Mouse (Mus musculus): ENCODE measurements around the gene Sipa1. TPM values are rescaled to one million over a fixed set of nuclear protein-coding genes. Genes with fewer than 3 reads are reported as not detected.

Gene Sipa1
- total RNA-seq, 4 experiments from 2014 or later: 14.9 to 23.5 (median 17.8) TPM

DNA sequence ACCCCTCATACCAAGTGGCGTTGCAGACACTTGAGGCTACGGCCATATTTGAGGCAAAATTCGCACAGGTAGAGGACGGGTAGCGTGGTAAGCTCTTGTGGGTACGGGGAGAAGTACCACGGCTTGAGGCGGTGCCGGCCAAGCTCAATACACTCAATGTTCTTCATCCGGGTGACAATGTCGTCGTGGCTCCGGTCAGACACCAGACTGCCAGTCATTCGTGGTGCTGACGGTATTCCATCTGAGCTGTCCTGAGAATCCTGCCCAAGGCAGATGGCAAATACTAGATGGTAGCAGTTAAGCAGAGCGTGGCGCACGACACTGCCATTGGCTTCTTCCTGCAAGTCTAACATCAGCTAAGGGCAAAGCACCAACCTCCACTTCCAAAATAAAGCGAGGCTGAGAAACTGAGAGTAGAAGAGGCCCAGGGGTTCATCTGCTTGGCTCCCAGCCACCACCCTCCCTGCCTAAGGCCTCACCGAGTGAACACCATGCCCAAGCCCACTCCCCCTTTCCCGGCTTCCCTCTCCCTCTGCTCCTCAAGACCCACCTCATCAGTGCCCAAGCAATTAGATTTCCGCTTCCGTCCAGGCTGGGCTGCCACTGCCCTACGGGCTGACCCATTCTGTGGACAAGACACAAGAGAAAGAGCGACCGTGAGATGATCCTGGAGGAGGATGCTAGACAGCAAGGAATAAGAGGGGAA lies 55.6 kb downstream of the Sipa1 start:
- no peak for DNase-seq (ENCODE audit: low spot score)

DNA sequence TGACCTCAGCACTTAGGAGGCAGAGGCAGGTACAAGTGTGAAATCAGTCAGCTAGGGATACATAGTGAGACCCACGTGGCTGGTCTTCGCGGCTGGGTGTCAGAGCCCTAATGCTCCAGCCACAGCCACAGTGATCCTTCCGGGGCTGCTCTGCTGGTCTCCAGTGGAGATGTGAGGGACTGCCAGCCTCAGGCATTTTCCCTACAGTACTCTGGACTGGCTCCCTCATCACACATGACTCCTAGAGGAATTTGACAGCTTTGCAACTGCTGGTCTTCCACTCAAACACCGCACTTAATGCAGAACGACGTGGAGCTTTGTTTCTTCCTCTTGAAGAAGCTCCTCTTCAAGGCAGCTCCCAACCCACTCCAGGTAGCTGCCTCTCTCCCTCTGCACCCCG lies 57.3 kb downstream of the Sipa1 start:
- DNase-seq (ENCODE audit: low spot score): no peak

DNA sequence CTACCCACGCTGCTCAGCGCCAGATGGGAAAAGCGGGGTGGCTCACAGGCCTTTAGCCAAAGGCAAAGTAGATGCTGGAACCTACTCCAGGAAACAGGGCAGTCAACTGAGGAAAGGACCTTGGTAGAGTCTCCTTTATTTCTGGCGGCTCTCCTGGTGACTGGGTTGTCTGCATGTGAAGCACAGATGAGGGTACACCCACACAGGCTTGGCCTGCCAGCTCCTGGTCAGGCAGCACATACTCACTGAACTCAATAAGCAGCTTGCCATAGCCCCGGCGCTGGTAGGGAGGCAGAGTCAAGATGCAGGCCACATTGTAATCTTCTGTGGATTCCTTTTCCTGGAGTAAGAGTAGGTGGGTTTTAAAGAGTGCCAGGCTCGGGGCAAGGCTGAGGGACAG lies 58.4 kb downstream of the Sipa1 start:
- no peak for DNase-seq (ENCODE audit: low spot score)

DNA sequence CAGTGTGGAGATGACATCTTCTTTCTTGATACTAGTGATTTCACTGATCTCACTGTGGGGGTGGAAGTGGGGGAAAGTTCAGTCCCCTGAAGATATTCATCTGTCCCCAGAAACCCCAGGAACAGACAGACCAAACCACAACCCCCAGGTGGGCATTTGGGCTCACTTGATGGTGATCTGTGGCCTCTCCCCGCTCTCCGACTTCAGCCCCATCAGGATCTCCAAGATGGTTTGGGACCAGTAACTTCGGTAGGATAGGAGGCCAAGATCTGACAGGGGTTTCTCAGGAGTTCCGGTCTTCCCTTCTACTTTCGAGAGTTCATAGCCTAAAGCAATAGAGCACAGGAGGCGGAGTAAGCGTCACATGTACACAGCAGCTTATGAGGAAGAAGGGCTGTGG lies 59.8 kb downstream of the Sipa1 start:
- DNase-seq (ENCODE audit: low spot score): no peak

DNA sequence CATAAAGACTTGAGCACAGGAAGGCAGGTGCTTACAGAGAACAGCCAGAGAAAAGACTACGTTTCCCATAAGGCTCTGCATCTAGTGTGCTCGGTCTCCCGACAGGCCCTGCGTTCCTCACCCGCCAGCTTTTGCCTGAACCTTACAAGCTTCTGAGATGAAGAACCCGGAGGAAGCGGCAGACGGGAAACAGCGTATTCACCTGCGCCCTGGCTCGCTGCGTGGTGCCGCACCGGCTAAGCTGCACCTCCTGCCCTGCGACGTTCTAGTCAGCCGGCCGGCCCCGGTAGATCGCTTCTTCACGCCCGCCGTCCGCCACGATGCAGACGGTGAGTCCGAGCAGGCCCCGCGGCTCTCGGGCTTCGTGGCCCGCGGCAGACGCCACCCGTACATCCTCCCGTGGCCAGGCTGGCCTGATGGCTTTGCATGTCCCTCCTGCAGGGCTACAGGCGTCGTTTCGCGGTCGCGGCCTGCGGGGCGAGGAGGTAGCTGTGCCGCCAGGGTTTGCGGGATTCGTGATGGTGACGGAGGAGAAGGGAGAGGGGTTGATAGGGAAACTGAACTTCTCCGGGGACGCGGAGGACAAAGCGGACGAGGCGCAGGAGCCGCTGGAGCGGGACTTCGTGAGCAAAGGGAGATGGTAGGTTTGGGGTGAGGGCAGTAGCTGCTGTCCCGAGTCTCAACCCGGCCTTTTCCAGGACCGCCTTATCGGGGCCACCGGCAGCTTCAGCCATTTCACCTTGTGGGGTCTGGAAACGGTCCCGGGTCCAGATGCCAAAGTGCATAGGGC lies 61.6 kb downstream of the Sipa1 start, which contains the start of gene Rnaseh2c:
Gene Rnaseh2c, plus strand, starts transcription at position 122 of the 790 bp plus-strand sequence.
- peak; percentile 78 for DNase-seq (ENCODE audit: low spot score)

Small RNA genes within 50 kb of the gene (microRNA-seq; reads per million reads assigned to microRNA genes)
- not detected for gene Mir6987

Other genes starting within 250 kb of the Sipa1 start
- gene Drap1, start 238.7 kb downstream of the Sipa1 start, total RNA-seq (2022): 100 to 1,000 TPM; 337 to 351 (median 343) TPM
- 10 to 100 TPM; 34.1 to 40.6 (median 36.2) TPM for gene AI837181, start 238.6 kb downstream of the Sipa1 start, total RNA-seq (2022)
- under 1 TPM in 2 of 4 experiments, not detected in 2; 0.14 to 0.23 TPM for gene Fosl1, start 216.2 kb downstream of the Sipa1 start, total RNA-seq (2022)
- 10 to 100 TPM in 1 of 4 experiments, 1 to 10 TPM in 3; 8.3 to 10.4 (median 8.9) TPM for gene Ccdc85b, start 205.8 kb downstream of the Sipa1 start, total RNA-seq (2022)
- gene Fibp, start 203.1 kb downstream of the Sipa1 start, total RNA-seq (2022): 10 to 100 TPM; 41.3 to 52.3 (median 49.2) TPM
- under 1 TPM in 3 of 4 experiments, not detected in 1; 0.29 to 0.38 (median 0.37) TPM for gene Ctsw, start 195.2 kb downstream of the Sipa1 start, total RNA-seq (2022)
- 10 to 100 TPM in 2 of 4 experiments, 1 to 10 TPM in 2; 6.5 to 11.2 (median 9.5) TPM for gene Efemp2, start 189.8 kb downstream of the Sipa1 start, total RNA-seq (2022)
- gene Mus81, start 175.3 kb downstream of the Sipa1 start, total RNA-seq (2022): 10 to 100 TPM; 15.8 to 27.3 (median 21.9) TPM
- 100 to 1,000 TPM; 142 to 201 (median 170) TPM for gene Cfl1, start 173.3 kb downstream of the Sipa1 start, total RNA-seq (2022)
- gene 1700020D05Rik, start 159.9 kb downstream of the Sipa1 start, total RNA-seq (2022): 1 to 10 TPM in 1 of 4 experiments, under 1 TPM in 3; 0.52 to 1.4 (median 0.81) TPM
- gene Snx32, start 153.2 kb downstream of the Sipa1 start, total RNA-seq (2022): 1 to 10 TPM; 3.7 to 6.5 (median 6.0) TPM
- not detected for gene Ovol1, start 103.1 kb downstream of the Sipa1 start, total RNA-seq (2022)
- 1 to 10 TPM; 2.3 to 3.2 (median 2.7) TPM for gene Ap5b1, start 95.7 kb downstream of the Sipa1 start, total RNA-seq (2022)
- 10 to 100 TPM; 49.9 to 66.3 (median 64.9) TPM for gene Rnaseh2c, start 61.8 kb downstream of the Sipa1 start, total RNA-seq (2022)
- gene Kat5, start 53.5 kb downstream of the Sipa1 start, total RNA-seq (2022): 10 to 100 TPM; 23.1 to 38.7 (median 29.3) TPM
- gene Rela, start 26.2 kb downstream of the Sipa1 start, total RNA-seq (2022): 10 to 100 TPM; 26.7 to 31.2 (median 28.5) TPM
- 10 to 100 TPM; 22.1 to 24.1 (median 23.2) TPM for gene Map3k11, start 25.0 kb upstream of the Sipa1 start, total RNA-seq (2022)
- 10 to 100 TPM; 18.0 to 21.9 (median 19.8) TPM for gene Pcnx3, start 25.2 kb upstream of the Sipa1 start, total RNA-seq (2022)
- gene Kcnk7, start 40.7 kb upstream of the Sipa1 start, total RNA-seq (2022): not detected
- gene Ehbp1l1, start 62.6 kb upstream of the Sipa1 start, total RNA-seq (2022): 100 to 1,000 TPM; 145 to 158 (median 149) TPM
- gene Fam89b, start 65.9 kb upstream of the Sipa1 start, total RNA-seq (2022): 10 to 100 TPM; 22.8 to 26.9 (median 24.2) TPM
- gene Ltbp3, start 77.2 kb upstream of the Sipa1 start, total RNA-seq (2022): 10 to 100 TPM; 28.2 to 33.1 (median 31.7) TPM
- gene Scyl1, start 107.7 kb upstream of the Sipa1 start, total RNA-seq (2022): 10 to 100 TPM; 63.3 to 70.6 (median 67.2) TPM
- 1 to 10 TPM; 7.1 to 8.1 (median 7.5) TPM for gene Frmd8, start 211.6 kb upstream of the Sipa1 start, total RNA-seq (2022)
- 1 to 10 TPM; 2.4 to 3.8 (median 2.8) TPM for gene Slc25a45, start 214.1 kb upstream of the Sipa1 start, total RNA-seq (2022)
- gene Tigd3, start 230.4 kb upstream of the Sipa1 start, total RNA-seq (2022): under 1 TPM; 0.23 to 0.50 (median 0.34) TPM
- gene Dpf2, start 249.3 kb upstream of the Sipa1 start, total RNA-seq (2022): 10 to 100 TPM; 71.9 to 95.2 (median 81.1) TPM